Mouse (Mus musculus): ENCODE measurements at regions not wholly inside any gene's neighbourhood (a gene's known extent, or its start where the extent isn't known, plus 50 kb on each side); places are given as distances from the start of the nearest gene placed in this dataset.

DNA sequence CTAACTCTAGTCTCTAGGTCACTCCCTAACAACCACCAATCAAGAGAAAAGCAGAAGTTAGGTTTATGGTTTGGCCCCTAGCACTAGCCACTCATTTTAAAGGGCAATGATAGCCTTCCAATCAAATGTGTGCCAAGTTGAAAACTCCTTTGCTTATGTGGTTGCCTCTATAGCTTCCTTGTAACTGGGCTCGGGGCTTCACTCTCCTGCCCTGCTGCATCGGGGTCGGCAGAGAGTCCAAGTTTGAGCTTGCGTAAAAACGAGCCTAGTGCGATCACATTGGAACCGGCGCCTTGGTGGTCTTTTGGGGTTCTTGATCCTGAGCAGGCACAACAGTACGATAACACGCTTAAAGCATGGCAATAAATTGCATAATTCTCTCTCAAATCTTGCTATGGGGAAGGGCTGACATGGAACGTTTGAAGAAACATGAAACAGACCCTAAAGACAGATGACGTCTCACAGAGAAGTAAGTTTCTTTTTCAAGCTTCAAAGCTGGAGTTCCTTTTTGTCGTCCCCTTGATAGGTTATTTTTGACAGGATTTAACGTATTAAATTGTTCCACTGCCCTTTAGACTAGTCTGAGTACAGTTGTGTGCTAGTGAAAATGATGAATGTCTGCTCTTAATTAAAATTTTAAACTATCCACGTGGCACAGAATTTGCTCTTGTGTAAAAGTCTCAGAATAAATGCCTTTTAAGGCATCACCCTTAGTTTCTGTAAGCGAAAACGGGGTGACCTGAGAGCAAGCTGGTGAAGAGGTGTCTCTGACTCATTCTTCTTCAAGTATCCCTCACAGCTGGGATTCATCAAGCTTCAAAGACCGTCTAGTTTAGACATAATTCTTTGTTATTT lies 52.0 kb downstream of the 4930426L09Rik start:
- no peak for DNase-seq

GRCm38 (mm10) chr2:19055500-19055899 lies 57.4 kb downstream of the 4930426L09Rik start:
- no peak for DNase-seq

DNA sequence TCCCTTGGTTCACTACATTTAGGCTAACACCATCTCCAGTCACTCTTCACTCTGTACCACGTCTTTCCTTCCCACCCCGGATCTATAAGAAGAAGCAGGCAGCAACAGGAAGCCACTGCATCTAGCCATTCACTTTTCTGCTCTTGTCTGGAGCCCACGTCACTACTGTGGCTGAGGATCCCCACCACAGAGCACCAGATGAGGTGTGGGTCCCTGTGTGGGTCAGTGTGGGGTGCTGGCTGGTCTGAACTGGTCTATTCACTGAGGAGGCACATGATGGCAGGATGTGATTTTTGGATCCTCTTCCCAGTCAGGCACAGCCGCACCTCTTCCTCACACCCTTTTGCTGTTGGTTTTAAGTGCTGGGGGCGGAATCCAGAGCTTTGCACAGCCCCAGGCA lies 59.7 kb downstream of the 4930426L09Rik start:
- no peak for DNase-seq

- no peak for DNase-seq
Measured at GRCm38 (mm10) chr2:19058765-19059164, 60.6 kb downstream of the 4930426L09Rik start.

- peak in 1 of 2 experiments; percentile 31 for DNase-seq
Measured at GRCm38 (mm10) chr2:19059246-19059645, 61.1 kb downstream of the 4930426L09Rik start.

DNA sequence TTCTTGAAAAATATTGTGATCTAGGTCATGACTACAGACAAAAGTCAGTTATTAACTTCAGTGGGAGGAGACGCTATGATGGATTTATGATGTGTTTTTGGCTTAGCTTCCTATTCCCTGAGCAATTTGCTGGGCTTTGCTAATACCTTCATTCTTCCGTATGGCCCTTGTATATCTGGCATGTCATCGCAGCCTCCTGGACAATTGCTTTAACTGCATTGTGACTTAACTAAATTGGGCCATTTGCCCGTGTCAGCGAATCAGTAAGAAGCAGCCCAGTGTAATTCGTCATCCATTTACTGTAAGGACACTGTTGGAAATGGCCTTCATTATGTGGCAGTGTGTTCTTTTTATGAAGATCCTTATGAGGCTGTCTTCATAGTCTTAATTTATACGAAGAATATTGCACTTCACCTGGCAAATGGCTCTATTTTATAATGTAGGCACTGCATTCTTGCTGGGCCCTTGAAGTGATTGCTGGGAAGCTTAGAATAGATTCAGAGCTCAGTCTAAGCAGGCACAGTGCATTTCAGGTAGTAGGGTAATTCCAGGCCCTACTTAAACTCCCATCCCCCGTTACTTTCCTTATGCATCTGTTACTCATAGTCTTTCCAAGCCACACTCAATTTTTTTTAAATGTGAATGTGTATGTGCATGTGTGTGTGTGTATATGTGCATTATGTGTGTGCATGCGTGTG lies 62.2 kb downstream of the 4930426L09Rik start:
- no peak for DNase-seq

GRCm38 (mm10) chr2:19064560-19065362 lies 66.6 kb downstream of the 4930426L09Rik start:
- no peak for DNase-seq

- no peak for DNase-seq
Measured at GRCm38 (mm10) chr2:19065511-19065910, 67.4 kb downstream of the 4930426L09Rik start.

- DNase-seq, result no peak
Measured at GRCm38 (mm10) chr2:19068161-19068560, 70.0 kb downstream of the 4930426L09Rik start.

DNA sequence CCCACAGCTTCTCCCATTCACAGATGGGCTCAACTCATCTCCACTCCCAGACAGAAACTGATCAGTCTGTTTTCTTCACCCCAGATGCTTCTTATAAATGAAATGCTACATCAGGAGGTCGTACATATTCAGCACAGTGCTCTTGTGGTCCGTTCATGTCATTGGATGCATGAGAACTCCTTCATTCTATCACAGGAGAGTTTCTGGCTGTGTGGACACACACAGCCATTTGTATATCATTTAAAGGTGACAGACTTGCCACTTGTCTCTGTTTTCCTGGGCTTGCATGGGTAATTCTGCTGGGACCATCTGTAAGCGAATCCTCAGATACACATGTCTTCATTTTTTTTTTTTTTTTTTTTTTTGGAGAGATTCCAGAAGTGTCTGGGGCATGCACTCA lies 85.7 kb downstream of the 4930426L09Rik start:
- no peak for DNase-seq

- no peak for DNase-seq
Measured at GRCm38 (mm10) chr2:19085105-19085504, 87.0 kb downstream of the 4930426L09Rik start.

GRCm38 (mm10) chr2:19086167-19086566 lies 88.0 kb downstream of the 4930426L09Rik start:
- no peak for DNase-seq

GRCm38 (mm10) chr2:19086621-19087020 lies 88.5 kb downstream of the 4930426L09Rik start:
- DNase-seq, result no peak

- no peak for DNase-seq
Measured at GRCm38 (mm10) chr2:19099384-19099783, 99.7 kb upstream of the Armc3 start.

- no peak for DNase-seq
Measured at GRCm38 (mm10) chr2:19108753-19109152, 90.3 kb upstream of the Armc3 start.

DNA sequence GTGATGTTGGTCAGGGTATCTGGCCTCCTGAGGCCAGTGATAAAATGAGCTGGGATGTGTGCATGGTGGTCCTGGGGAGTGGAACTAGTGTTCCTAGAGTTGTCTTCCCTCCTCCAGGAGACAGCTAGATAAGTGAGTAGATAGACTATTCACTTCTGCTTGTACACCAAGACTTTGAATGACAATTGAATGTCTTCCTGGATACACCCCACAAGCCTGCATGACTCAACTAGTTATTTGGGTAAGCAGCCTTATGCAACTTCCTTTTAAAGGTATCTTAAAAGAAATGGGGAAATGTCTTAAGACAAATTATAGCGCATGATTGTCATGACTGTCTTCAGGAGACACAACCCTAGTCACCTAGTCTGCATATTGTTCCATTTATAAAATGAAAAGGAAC lies 79.2 kb upstream of the Armc3 start:
- no peak for DNase-seq

- no peak for DNase-seq
Measured at GRCm38 (mm10) chr2:19132864-19133263, 66.2 kb upstream of the Armc3 start.

- no peak for DNase-seq
Measured at GRCm38 (mm10) chr2:19142586-19142985, 56.5 kb upstream of the Armc3 start.

DNA sequence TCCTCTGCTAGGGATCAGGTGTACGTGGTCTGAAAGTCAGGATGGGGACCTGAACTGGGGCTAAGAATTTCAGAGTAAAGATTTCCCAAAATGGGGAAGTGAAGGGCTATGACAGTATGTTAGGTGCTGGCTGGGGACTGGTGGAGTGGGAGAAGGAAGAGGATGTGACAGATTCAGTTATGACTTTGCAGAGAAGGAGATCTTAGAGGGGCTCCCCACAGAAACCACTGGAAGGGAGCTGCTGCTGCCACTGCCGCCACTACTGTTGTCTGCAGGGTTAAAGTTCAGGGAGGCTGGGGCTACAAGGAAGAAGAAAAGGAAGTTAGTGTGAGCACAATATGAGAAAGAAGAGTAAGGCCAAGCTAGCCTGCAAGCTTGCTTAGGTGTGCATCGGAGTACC lies 53.7 kb upstream of the Armc3 start:
- DNase-seq, result peak in 1 of 2 experiments; percentile 5

DNA sequence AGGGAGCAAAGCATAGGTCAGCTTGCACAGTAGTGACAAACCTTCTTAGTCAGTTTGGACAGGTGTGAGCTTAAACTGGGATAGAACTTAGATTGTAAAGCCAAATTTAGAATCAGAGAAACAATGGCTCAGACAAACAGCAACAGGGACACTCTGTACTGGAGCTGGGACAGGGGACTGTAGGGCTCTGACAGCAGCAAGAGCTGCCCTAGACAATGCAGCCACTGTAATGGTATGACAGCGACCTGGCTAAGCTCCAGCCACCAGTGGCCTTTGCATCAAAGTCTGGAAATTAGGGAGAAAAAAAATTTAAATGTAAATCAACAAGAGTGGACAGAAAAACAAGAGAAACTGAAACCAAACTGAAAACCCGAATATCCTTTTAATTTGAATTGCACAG lies 53.2 kb upstream of the Armc3 start:
- DNase-seq, result no peak

- no peak for DNase-seq
Measured at GRCm38 (mm10) chr2:19146289-19146688, 52.8 kb upstream of the Armc3 start.

DNA sequence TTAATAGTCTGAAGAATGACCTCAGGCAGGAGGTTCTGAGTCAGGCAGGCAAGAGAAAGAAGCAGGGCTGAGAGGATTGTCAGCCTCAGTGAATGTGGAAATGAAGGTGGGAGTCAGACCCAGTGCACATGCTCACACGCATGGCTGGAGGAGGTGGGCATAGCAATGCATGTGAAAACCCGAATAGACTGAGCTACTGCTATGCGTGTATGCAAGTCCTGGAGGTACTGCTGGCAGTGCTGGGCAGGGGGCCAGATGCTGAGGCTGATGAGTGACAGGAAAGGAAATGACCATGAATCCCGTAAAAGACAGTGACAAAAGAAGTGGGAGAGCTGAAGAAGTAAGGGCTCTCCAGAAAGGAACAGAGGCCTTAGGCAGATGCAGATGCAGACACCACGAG lies 50.3 kb upstream of the Armc3 start:
- DNase-seq, result no peak
